Comparison of ENCODE assay signal across 9 mouse cellular contexts in genomic region chr3:36310642-36311267, GRCm38 (mm10).
DNase-seq lines count a peak whose midpoint lies in the region; ATAC-seq and TF ChIP-seq lines count a peak whose summit lies in the region.
"Had no signal": no experiment of that assay in that cellular context is flagged by ENCODE, and none has a peak within 500 bp of the region (broad histone marks: within the 10 kb centered on the region; RNA-seq: fewer than 3 reads in every experiment).

No protein-coding gene starts in this region.

- peak overlapping the region; percentile 21; the same call in 1 of the 2 replicates for H3K4me2 ChIP-seq in kidney, postnatal 0 days (ENCODE audit: low read length)
- H3K4me2 ChIP-seq in forebrain, embryonic 11.5 days (ENCODE audit: low read depth, low read length, severe bottlenecking) = peak overlapping the region; percentile 37; the same call in 1 of the 2 replicates
- peak overlapping the region; percentile 26 for H3K4me2 ChIP-seq in limb, embryonic 12.5 days
- H3K4me2 ChIP-seq in neural tube, embryonic 15.5 days = peak overlapping the region; percentile 51

- H3K9ac ChIP-seq in kidney, postnatal 0 days (ENCODE audit: low read depth, low read length) = no peak overlapping the region
- no peak overlapping the region for H3K9ac ChIP-seq in forebrain, embryonic 11.5 days (ENCODE audit: low read length)
- no peak overlapping the region for H3K9ac ChIP-seq in limb, embryonic 12.5 days (replicated peaks)
- H3K9ac ChIP-seq in neural tube, embryonic 15.5 days (replicated peaks) = no peak overlapping the region

- no peaks in the 10 kb centered on the region for H3K9me3 ChIP-seq in kidney, postnatal 0 days (replicated peaks; ENCODE audit: low read length)
- H3K9me3 ChIP-seq in forebrain, embryonic 11.5 days (ENCODE audit: control insufficient read depth, low read length) = no peaks in the 10 kb centered on the region
- H3K9me3 ChIP-seq in limb, embryonic 12.5 days = no peaks in the 10 kb centered on the region
- H3K9me3 ChIP-seq in neural tube, embryonic 15.5 days (replicated peaks) = no peaks in the 10 kb centered on the region

- H3K27me3 ChIP-seq in kidney, postnatal 0 days (ENCODE audit: insufficient read depth, low read length) = no peaks in the 10 kb centered on the region
- H3K27me3 ChIP-seq in forebrain, embryonic 11.5 days (ENCODE audit: control insufficient read depth, insufficient read depth, low read length) = no peaks in the 10 kb centered on the region
- H3K27me3 ChIP-seq in limb, embryonic 12.5 days = no peaks in the 10 kb centered on the region
- no peaks in the 10 kb centered on the region for H3K27me3 ChIP-seq in neural tube, embryonic 15.5 days (replicated peaks)

- WGBS in kidney, postnatal 0 days = 4% methylated on average over 9 of the region's 9 CpGs
- 2% methylated on average over 9 of the region's 9 CpGs for WGBS in forebrain, embryonic 11.5 days
- 2% methylated on average over 9 of the region's 9 CpGs for WGBS in limb, embryonic 12.5 days
- 2% methylated on average over 9 of the region's 9 CpGs for WGBS in neural tube, embryonic 15.5 days

- 0 out of 2 replicates have a peak, but pooled peaks have one; percentile 52 for ATAC-seq in kidney, postnatal 0 days (replicated peaks; ENCODE audit: low FRiP score, low read depth)
- ATAC-seq in forebrain, embryonic 11.5 days (replicated peaks; ENCODE audit: low FRiP score) = 0 out of 2 replicates have a peak, but pooled peaks have one; percentile 5
- ATAC-seq in limb, embryonic 12.5 days (ENCODE audit: insufficient number of reproducible peaks, insufficient read depth, low FRiP score, low TSS enrichment, low read depth) = no peak
- ATAC-seq in neural tube, embryonic 15.5 days (ENCODE audit: low FRiP score) = peak; percentile 66
- ATAC-seq in cerebellum, adult (ENCODE audit: insufficient number of reproducible peaks, low FRiP score, low TSS enrichment) = no peak

- no peak overlapping the region for H3K27ac ChIP-seq in kidney, postnatal 0 days
- H3K27ac ChIP-seq in forebrain, embryonic 11.5 days (ENCODE audit: low read depth, low read length) = no peak overlapping the region
- H3K27ac ChIP-seq in limb, embryonic 12.5 days = no peak overlapping the region
- no peak overlapping the region for H3K27ac ChIP-seq in neural tube, embryonic 15.5 days (replicated peaks)

- no peaks in the 10 kb centered on the region for H3K36me3 ChIP-seq in kidney, postnatal 0 days (ENCODE audit: insufficient read depth, low read length)
- no peaks in the 10 kb centered on the region for H3K36me3 ChIP-seq in forebrain, embryonic 11.5 days (ENCODE audit: control insufficient read depth, insufficient read depth, low read length)
- H3K36me3 ChIP-seq in limb, embryonic 12.5 days = no peaks in the 10 kb centered on the region
- H3K36me3 ChIP-seq in neural tube, embryonic 15.5 days = no peaks in the 10 kb centered on the region

- no peaks in the 10 kb centered on the region for H3K4me1 ChIP-seq in kidney, postnatal 0 days (replicated peaks; ENCODE audit: insufficient read depth, low read length)
- no peaks in the 10 kb centered on the region for H3K4me1 ChIP-seq in forebrain, embryonic 11.5 days (replicated peaks; ENCODE audit: control insufficient read depth, insufficient read depth, low read length)
- H3K4me1 ChIP-seq in limb, embryonic 12.5 days (replicated peaks) = 0 out of 2 replicates have a peak, but pooled peaks cover 6% of the 10 kb centered on the region
- H3K4me1 ChIP-seq in neural tube, embryonic 15.5 days = peaks cover 3% of the 10 kb centered on the region; the same call in 1 of the 2 replicates

- peak; percentile 32 for DNase-seq in kidney, postnatal 0 days (ENCODE audit: low spot score)
- DNase-seq in kidney, postnatal 10 days = no peak
- DNase-seq in forebrain, embryonic 11.5 days (ENCODE audit: low spot score) = no peak
- DNase-seq in adrenal gland, postnatal 4 days (ENCODE audit: low spot score in 2 of 2) = no peak
- no peak for DNase-seq in thymus, postnatal 0 days (ENCODE audit: low spot score)

- no peak for TF ChIP-seq CTCF in kidney, postnatal 0 days (IDR thresholded peaks at IDR 0.05; ENCODE audit: low read depth)

- H3K4me3 ChIP-seq in kidney, postnatal 0 days (replicated peaks; ENCODE audit: low read depth, low read length) = no peak overlapping the region
- H3K4me3 ChIP-seq in forebrain, embryonic 11.5 days (ENCODE audit: low read depth, low read length) = no peak overlapping the region
- H3K4me3 ChIP-seq in limb, embryonic 12.5 days (replicated peaks) = no peak overlapping the region
- no peak overlapping the region; the same call in 1 of the 2 replicates for H3K4me3 ChIP-seq in neural tube, embryonic 15.5 days (replicated peaks)
- H3K4me3 ChIP-seq: erythroblast, embryonic 14.5 days had no signal

Comparison
In these comparisons a context has a peak if more than half of its experiments do, and no peak if none do; other contexts are left out.
1. ATAC-seq: peak in kidney, postnatal 0 days (single experiment), forebrain, embryonic 11.5 days (single experiment) and neural tube, embryonic 15.5 days (single experiment); none in limb, embryonic 12.5 days (single experiment) and cerebellum, adult (single experiment).
2. Peak in every context shown above with its lines, with median percentiles within 50 percentile points of each other: H3K4me2 ChIP-seq.